Mouse (Mus musculus): ENCODE measurements around the gene Vti1b.
"Not testable (repeated sequence)": the region's sequence is repeated elsewhere in the genome, so short reads cannot be mapped to it uniquely, and the experiment has no call there.

The Vti1b gene

DNA sequence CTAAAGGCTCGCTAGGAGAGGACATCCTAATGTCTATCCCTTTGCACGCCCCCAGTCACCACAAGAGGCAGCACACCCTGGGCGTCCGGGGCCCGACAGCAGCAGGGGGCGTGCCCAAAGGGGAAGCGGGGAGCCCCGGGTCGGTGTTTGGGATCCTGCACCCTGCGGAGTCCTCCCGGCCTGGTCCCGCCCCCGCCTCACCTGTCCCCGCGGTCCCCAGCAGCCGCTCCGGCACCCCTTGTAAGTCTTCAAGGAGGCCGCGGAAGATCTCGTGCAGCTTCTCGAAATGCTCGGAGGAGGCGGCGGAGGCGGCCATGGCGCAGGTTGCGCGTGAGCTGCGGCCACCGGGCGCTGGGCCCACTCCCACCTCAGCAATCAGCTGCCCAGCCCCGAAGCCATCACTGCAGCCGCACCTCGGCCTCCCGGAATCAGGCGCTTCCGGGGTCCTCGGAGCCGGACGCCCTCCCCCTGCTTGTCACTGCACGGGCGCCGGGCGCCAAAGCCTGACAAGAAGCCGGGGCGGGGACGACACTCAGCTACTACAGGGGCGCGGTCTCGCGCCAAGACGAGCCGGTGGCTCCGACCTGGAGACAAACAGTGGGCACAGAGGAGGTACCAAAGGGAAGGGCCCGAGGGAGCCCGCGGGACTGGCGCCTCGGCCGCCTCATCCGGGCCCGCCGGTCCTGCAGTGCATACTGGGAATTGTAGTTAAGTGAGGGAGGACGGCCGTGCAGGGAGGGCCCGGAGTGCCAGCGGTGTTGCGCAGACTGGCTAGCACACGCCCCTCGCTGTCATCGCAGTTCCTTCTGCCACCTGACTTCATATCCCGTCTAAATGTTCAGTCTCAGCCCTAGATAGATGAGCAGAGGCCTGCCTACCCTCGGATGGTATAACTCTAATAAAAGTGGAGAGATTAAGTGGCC lies at the start of gene Vti1b:
TSS of gene Vti1b (minus strand) at position 649 of the 923 bp plus-strand sequence.
- DNase-seq (ENCODE audit: low spot score) = peak; percentile 92

DNA sequence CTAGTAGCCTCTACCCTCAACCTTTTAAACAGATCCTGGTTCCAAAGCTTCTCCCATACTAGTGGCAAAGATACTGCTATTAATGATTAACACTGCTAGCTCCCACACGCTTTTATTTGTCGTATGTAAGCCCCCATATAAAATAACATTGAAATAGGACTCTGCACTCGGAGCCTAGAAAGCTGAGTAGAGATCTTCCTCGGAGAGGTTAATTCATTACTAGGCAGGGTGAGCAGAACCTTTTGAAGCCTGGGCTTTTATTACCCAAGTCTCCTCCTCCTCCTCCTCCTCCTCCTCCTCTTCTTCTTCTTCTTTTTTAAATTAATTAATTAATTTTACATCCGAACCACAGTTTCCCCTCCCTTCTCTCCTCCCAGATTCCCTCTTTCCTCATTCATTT lies 45.0 kb upstream of the Vti1b start:
- DNase-seq (ENCODE audit: low spot score) = no peak

DNA sequence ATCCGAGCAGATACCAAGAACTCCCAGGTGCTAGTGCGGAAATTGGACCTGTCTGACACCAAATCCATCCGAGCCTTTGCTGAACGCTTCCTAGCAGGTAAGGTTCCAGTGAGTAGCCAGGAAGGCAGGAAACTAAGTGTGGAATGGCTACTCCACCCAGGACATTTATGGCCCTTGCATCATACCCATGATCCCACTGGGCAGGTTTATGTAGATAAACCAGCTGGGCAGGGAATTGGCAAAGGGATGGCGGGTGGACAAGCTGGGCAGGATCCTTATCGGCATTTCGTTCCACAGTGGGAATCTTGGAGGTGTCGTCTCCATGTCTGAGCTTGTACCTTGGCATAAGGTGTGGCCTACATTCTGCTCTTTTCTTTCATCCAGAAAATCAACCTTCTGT lies 39.0 kb upstream of the Vti1b start:
- DNase-seq (ENCODE audit: low spot score) = no peak

DNA sequence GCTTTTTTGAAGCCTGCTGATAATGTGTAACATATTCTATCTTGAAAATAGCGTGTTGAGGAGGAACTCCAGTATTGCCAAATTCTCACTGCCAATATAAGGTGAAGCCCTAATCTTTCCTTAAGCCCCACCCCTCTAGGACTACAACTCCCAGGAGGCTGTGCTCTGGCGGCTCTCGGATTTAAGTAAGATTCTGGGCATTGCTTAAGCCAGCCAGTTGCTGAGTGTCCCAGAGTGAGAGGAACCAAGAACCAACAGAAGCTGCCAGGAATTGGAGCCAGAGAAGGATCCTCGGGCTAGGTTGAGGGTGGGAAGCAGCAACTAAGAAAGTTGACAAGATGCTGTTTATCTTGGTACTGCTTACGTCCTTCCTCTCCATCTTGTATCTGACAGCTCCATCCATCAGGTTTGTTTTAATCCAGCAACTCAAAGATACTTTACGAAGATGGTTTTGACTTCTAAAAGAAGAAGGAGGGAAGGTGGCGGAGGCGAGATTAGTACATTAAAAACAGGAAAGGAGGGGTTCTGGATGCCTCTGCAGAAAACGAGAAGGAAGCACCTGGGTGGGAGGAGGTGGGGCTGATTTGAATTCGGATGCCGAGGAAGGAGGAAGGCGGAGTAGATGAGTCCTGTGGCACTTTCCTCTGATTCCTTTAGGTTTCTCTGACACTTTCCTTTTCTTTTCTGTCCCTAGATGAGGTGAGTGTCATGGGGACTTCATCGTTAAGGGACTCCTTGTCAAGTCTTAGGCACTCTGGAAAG lies 36.4 kb upstream of the Vti1b start, which contains the start of gene Rdh12:
TSS of gene Rdh12 (plus strand) at position 212 of the 762 bp plus-strand sequence.
- no peak for DNase-seq (ENCODE audit: low spot score)

DNA sequence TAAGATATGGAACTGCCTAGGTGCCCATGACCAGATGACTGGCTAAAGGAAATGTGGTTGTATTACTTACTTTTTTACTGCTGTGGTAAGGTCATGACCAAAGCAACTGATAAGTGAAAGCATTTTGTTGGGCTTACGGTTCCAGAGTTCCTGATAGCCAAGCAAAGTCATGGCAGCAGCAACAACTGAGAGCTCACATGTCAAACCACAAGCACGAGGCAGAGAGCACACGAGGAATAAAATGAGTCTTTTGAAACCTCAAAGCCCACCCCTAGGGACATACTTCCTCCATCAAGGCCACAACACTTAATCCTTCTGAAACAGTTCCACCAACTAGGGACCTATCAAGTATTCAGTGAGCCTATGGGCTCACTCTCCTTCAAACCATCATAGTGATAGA lies 29.4 kb upstream of the Vti1b start:
- no peak for DNase-seq (ENCODE audit: low spot score)

DNA sequence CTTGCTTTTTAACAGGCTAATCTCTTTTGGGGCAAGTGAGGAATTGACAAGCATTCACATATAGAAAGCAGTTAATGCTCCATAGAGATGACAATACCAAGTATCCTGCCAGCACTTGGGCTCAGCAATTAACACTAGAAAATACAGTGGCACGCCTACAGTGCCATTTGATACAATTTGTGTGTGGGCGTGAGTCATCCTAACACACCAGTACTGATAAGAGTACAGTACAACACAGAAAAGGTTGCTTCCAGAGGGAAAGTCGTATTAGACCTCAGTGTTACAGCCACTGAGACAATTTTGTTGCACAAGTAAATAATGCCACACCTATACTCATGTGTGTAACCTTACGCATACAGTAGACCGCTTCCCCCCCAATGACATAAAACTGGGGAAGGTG lies 24.6 kb upstream of the Vti1b start:
- no peak for DNase-seq (ENCODE audit: low spot score)

DNA sequence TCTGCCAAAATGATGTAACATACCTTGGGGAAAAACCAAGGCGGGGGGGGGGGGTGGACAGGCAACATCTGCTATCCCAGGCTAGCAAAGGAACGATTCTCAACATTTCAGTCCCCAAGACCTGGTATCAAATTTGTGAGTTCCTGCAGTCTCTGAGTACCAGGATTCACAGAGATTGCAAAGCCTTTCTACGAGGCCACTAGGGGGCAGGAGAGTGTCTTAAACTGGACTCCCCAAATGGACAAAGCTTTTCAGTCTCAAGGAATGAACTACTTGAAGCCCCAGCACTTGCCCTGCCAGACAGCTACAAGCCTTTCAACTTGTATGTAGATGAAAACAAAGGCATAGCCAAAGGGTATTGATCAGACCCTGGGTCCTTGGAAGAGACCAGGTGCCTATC lies 21.0 kb upstream of the Vti1b start:
- peak; percentile 51 for DNase-seq (ENCODE audit: low spot score)

DNA sequence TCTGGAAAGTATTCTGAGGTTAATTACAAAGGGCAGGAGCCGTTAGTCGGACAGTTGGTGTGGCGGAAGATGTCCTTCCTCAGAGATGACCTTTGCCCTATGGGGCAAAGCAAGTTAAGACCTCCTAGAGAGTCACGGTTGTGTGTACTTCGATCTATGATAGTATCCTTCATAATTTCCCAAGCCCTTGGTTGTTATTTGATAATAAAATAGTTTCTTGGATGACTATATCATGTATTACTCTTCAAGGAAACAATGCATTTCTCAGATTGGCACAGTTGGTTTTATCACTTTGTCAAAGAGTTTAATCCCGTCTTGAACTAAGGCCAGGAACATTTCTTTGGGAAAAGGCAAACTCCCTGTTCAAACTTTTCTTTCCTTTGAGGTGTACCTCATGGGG lies 19.7 kb upstream of the Vti1b start, which contains the start of gene Rdh11:
TSS of gene Rdh11 (minus strand) at position 101 of the 400 bp plus-strand sequence.
- DNase-seq (ENCODE audit: low spot score) = no peak

DNA sequence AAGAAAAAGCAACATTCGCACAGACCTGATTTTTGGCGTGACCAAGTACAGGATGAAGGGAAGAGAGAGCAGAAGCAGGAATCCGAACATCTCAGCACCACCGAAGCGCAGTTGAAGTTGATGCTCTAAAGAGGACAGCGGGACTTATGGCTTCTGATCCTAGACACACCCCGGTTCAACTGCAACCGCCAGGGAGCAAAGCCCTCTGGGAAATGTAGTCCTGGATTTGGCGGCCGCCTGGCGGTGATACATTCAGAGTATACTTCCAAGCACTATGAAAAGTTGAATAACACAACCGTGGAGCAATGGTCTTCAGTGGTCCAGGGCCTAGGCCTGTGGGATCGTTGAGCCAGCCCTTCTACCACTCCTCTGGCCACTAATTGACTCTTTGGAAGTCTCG lies 19.2 kb upstream of the Vti1b start:
- DNase-seq (ENCODE audit: low spot score) = no peak

DNA sequence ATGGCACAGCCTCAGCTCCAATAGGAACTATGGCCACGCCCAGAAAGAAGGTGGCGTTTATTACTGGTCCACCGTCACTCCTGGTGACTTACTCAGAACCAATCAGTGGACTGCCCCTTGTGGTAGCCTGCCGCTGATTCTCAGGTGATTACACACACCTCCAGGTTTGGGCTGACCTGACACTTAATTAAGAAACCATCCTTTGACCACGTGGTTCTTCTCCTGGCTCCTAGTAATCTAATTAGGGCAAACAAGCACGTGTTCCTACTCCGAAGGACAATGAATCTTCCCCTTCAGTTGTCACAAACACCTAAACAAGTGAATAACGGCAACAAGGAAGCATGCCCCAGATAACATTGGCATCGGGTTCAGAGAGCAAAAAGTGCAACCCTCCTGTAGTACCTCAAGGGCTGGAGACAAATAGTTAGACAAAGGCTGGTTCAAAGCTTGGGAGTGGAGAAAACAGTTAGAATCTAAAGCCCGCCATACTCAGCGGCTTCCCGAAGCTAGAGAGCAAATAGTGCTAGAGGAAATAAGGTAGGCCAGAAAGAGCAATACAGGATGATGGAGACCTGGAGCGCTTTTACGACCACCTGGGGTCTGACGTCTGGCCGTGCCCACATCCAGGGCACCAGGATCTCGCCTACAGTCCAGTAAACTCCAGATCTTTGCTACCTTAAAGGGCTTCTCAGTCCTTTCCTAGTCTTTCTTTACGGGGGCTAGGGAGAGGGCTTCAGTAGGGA lies 18.6 kb upstream of the Vti1b start:
- DNase-seq (ENCODE audit: low spot score) = peak; percentile 50

DNA sequence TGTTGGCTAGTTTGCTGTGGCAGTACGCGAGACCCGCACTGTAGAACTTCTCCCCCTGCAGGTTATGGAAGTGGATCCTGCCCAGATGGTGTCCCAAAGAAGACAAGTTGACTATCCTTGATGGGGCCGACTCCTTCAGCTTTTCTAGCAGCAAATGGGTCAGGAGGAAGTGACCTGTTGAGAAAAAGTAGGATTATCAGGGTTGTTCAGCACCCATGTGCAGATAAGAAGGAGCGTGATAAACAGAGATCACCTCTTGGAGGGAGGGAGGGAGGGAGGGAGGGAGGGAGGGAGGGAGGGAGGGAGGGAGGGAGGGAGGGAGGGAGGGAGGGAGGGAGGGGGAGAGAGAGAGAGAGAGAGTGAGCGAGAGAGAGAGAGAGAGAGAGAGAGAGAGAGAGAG lies 12.7 kb upstream of the Vti1b start:
- DNase-seq (ENCODE audit: low spot score) = not testable (repeated sequence)

DNA sequence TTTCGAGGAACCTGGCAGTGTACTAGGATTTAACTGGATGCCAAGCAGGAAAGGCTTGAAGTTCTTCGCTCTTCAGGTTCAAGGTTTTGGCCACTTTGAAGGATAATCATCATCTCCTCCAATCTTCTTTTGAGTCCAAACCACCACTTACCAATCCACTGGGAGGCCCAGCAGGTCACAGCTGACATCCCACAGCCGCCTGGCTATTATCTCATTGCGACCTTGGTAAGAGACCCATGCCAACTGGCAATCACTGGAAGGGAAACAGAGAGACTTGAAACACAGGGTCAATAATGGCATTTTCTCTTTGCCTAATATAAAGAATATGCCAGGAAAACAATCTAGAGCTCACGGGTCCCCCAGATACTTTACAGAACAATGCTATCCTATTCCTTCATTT lies 3.5 kb upstream of the Vti1b start:
- DNase-seq (ENCODE audit: low spot score) = no peak

DNA sequence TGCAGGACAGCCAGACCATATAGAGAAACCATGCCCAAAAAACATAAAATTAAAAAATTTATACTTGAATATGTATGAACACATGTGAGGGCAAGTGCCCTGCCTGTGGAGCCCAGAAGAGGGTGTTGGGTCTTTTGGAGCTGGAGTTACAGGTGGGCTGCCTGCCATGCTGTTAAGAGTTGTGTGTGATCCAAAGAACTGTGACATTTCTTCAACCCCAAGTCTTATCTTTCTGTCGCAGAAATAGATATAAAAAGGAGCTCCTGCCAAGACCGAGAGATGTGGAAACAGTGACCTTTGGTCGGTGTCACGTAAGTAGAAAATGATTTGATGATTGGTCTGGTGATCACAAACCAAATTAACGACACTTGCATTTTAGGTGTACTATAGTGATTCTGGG lies 1.3 kb upstream of the Vti1b start:
- no peak for DNase-seq (ENCODE audit: low spot score)

DNA sequence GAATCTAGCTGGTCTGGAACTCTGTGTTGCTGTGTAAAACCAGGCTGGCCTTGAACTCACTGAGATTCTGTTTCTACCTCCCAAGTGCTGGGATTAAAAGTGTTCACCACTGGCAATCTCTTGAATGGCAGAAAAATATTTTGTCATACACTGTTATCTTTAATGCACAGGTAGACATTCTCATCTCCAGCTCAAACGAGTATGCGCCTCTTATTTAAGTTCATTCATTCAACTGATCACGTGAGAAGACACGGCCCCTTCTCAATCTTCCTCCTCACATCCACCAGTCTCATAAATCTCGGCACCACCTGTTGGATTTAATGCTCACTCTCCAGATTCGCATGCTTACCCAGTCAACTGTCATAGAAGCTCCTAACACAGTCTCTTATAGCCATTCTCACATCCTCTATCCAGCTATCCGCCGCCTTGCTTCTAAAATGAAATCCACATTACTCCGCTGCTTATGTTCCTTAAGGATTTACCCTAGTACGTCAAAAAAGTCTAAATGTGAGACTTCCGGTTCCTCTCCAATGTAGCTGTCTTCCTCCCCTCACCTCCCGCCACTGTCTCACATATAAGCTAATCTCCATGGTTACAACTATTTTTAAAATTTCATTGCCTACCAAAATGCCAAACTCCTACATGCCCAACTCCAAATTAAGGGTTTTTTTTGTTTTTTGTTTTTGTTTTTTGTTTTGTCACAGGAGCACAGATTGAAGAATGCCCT lies 1.0 kb downstream of the Vti1b start:
- DNase-seq (ENCODE audit: low spot score) = peak; percentile 31

DNA sequence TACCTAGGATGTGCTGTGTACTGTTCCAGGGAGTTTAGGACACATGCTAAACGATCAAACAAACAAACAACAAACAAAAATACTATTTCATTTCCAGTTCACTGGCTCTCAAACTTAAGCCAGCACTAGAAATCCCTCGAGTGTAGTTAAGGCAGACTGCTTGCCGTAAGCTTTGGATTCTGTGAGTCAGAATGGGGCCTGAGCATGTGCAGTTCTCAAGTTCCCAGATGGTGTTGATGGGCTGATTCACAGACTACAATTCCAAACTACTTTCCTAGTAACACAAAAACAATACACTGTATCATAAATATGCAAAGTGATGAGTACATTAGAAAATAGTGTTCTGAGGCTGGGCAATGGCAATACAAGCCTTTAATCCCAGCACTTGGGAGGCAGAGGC lies 2.0 kb downstream of the Vti1b start:
- DNase-seq (ENCODE audit: low spot score) = no peak

DNA sequence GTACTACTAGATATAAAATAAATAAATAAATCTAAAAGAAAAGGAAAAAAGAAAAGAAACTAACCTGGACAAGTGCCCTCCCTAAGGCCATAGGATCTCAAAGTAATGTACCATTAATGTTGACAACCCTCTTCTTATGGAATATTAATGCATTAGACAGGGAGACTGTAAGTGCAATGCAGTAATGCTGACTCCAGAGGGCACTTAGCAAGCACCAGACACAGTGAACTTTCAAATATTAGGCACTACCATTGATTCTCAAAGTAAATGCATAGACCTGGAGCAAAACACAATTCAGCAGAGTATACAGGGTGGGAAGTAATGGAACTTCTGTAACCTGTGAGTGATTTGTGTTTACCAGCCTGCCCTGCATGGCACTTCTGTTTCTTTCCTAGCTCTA lies 3.3 kb downstream of the Vti1b start:
- no peak for DNase-seq (ENCODE audit: low spot score)

DNA sequence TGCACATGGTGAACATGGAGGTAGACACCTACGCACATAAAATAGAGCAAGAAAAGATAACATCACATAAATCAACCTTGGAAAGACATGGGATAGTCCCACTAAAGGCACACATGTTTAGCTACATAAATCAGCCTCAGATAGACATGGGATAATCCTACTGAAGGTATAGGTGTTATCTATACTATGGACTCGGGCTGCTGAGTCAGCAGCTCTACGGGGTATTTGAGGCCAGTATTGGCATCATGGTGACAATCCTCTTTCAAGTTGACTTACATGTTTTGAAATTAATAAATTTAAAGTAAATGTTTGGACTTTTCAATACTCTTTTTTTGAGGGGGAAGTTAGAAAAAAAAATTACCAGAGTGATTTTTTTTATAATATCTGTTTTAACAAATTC lies 9.6 kb downstream of the Vti1b start:
- no peak for DNase-seq (ENCODE audit: low spot score)

DNA sequence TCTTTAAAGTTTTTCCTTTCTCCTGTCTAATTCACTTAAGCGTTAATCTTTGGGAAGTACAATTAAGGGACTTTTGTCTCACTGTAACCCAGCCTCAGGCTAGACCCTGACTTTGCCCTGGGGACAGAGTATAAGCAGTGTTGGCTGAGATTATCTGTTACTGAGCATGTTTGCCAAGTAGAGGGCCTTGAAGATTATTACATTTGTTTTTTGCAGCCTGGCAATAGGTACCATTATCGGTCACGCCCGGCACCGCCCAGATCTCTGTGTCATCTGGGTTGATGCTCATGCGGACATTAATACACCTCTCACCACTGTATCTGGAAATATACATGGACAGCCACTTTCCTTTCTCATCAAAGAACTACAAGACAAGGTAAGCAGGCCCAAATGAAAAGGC lies 22.8 kb downstream of the Vti1b start:
- DNase-seq (ENCODE audit: low spot score) = no peak

DNA sequence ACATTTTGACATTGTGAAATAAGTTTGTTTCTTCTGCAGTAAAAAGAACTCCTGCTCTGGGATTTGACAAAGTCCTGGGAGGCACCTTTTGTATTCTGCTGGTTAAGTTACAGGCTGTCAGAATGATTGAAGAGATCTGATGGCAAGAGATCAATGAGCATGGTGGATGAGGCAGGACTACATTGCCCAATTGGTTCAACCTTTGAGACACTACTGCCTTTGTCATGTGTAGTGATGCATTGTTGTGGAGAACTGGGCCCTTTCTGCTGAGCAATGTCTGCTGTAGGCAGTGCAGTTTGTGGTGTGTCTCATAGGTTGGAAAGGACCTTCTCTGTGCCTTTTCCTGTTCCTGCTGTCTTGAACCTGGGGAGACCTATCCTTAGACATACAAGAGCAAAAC lies 31.1 kb downstream of the Vti1b start:
- DNase-seq (ENCODE audit: low spot score) = no peak

DNA sequence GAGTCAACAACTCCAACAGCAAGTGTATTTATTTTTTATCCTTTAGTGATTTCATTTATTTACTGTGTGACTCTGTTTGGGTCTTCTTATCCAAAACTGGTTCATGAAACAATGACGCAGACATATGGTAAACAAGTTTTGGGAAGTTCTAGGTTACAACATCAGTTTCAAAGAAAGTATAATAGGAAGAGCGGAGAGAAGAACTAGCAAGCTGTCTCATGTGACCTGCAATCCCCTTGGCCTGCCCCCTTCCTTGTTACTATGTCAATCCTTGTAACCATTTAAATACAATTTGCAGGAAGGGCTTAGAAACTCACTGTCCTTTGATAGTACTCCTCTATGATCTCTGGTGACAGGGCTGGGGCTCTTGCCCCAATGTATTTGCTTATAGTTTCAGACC lies 31.7 kb downstream of the Vti1b start:
- no peak for DNase-seq (ENCODE audit: low spot score)

DNA sequence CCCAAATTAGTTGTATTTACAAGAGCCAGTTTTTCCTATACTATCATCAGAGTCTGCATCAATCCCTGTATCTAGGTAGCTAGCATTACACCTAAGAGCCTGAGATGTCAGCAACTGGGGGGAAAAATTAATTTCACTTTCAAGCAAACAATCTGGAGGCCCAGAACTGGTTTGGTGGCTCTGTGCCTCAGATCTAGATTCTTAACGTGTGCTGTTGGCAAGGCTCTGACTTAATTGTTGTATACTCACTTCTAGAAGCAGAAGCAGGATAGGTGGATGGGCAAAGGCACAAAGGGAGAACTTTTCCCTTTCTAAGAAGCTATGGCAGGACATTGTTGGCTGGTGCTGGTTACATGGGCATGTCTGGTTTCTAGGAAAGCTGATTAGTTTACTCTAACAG lies 33.0 kb downstream of the Vti1b start:
- DNase-seq (ENCODE audit: low spot score) = no peak

DNA sequence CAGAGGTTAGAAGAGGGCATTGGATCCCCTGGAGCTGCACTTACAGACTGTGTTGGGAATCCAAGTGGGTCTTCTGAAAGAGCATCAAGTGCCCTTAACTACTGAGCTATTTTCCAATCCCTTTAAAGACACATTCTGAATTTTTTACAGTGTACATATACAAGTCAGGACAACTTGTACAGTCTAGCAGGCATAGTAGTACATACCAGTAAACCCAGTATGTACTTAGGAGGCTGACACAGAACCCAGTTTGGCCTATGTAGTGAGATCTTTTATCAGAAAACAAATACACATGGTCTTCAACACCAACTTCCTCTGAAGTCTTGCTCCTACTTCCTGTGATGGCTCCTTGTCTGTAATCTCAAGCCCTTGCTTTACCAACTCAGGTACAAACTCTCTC lies 33.5 kb downstream of the Vti1b start:
- no peak for DNase-seq (ENCODE audit: low spot score)
